Mouse (Mus musculus) brain, embryonic 14.5 days (tissue): ENCODE measurements around the gene Gm14403.
"Not testable (repeated sequence)": the region's sequence is repeated elsewhere in the genome, so short reads cannot be mapped to it uniquely, and the experiment has no call there.

Source experiments
- CTCF ChIP-seq: fragments of 200-500 bp; IDR thresholded peaks from 2 replicates; pipeline ENCODE4 v1.5.1; 2012; ENCODE audit warnings: inconsistent platforms, mild to moderate bottlenecking, moderate library complexity, borderline replicate concordance; ENCODE audit not compliant: insufficient read depth, insufficient read length; ENCODE audit errors: extremely low read depth
- POLR2A ChIP-seq: fragments of 200-500 bp; IDR thresholded peaks from 2 replicates; pipeline ENCODE4 v1.6.1; 2012; ENCODE audit warnings: mild to moderate bottlenecking, inconsistent platforms, borderline replicate concordance; ENCODE audit not compliant: poor library complexity, insufficient read depth, insufficient read length, severe bottlenecking; ENCODE audit errors: extremely low read depth

- TF ChIP-seq POLR2A, CTCF: not testable (repeated sequence)
These were observed 7.2 kb downstream of the Gm14403 start for GRCm38 (mm10) chr2:177505211-177505719.
